Mouse (Mus musculus) liver, embryonic 13.5 days (tissue): Measurements from ENCODE around the gene Chaf1a. TPM values are rescaled to one million over a fixed set of nuclear protein-coding genes. Genes with fewer than 3 reads are reported as not detected.
A peak's percentile ranks its signal among the peaks of the same experiment; 100 is the strongest.

Experiments used
- ATAC-seq: fragments of 200-750 bp; cut with Nextera tagmentation; 2 replicates; pipeline ENCODE4 v1.8.0; 2017; ENCODE audit warnings: low read depth, mild to moderate bottlenecking, moderate number of reproducible peaks, moderate library complexity
- DNase-seq: peaks from one replicate; pipeline ENCODE4 v3.0.0; 2022
- H3K27ac ChIP-seq: fragments of 300-500 bp; sonication (generic); 2 replicates; pipeline ENCODE4 v1.5.1; 2015; ENCODE audit warnings: moderate library complexity, mild to moderate bottlenecking, inconsistent platforms
- H3K27me3 ChIP-seq: fragments of 300-500 bp; sonication (generic); 2 replicates; pipeline ENCODE4 v1.6.1; 2015; ENCODE audit warnings: mild to moderate bottlenecking, inconsistent platforms
- H3K36me3 ChIP-seq: fragments of 300-500 bp; sonication (generic); 2 replicates; pipeline ENCODE4 v1.6.1; 2015; ENCODE audit warnings: mild to moderate bottlenecking, inconsistent platforms
- H3K4me1 ChIP-seq: fragments of 300-500 bp; sonication (generic); replicated peaks from 2 replicates; pipeline ENCODE4 v1.6.1; 2015; ENCODE audit warnings: inconsistent platforms
- H3K4me2 ChIP-seq: fragments of 300-500 bp; sonication (generic); 2 replicates; pipeline ENCODE4 v1.6.1; 2015; ENCODE audit warnings: inconsistent platforms, mild to moderate bottlenecking, moderate library complexity
- H3K4me3 ChIP-seq: fragments of 300-500 bp; sonication (generic); replicated peaks from 2 replicates; pipeline ENCODE4 v1.5.1; 2015; ENCODE audit warnings: mild to moderate bottlenecking, inconsistent platforms
- H3K9ac ChIP-seq: fragments of 300-500 bp; sonication (generic); 2 replicates; pipeline ENCODE4 v1.6.1; 2015; ENCODE audit warnings: mild to moderate bottlenecking, inconsistent platforms
- H3K9me3 ChIP-seq: fragments of 300-500 bp; sonication (generic); replicated peaks from 2 replicates; pipeline ENCODE4 v1.6.1; 2016; ENCODE audit warnings: inconsistent platforms
- WGBS: fragments of 180-500 bp; shearing (Covaris S2); methylation state at CpG from one replicate; pipeline ENCODE4 v1.1.7; 2015; ENCODE audit not compliant: insufficient replicate concordance; 5-methylcytosine and 5-hydroxymethylcytosine counted together
- polyA plus RNA-seq: library from polyadenylated mRNA; unstranded; fragments of >200 nt; fragmentation: Nextera tagmentation; extraction: Ambion mirVana; gene quantifications from 2 replicates; pipeline ENCODE4 v1.2.1, GENCODE M21; 2015

The Chaf1a gene
- 19.8 and 27.1 TPM in 2 replicates for polyA plus RNA-seq

DNA sequence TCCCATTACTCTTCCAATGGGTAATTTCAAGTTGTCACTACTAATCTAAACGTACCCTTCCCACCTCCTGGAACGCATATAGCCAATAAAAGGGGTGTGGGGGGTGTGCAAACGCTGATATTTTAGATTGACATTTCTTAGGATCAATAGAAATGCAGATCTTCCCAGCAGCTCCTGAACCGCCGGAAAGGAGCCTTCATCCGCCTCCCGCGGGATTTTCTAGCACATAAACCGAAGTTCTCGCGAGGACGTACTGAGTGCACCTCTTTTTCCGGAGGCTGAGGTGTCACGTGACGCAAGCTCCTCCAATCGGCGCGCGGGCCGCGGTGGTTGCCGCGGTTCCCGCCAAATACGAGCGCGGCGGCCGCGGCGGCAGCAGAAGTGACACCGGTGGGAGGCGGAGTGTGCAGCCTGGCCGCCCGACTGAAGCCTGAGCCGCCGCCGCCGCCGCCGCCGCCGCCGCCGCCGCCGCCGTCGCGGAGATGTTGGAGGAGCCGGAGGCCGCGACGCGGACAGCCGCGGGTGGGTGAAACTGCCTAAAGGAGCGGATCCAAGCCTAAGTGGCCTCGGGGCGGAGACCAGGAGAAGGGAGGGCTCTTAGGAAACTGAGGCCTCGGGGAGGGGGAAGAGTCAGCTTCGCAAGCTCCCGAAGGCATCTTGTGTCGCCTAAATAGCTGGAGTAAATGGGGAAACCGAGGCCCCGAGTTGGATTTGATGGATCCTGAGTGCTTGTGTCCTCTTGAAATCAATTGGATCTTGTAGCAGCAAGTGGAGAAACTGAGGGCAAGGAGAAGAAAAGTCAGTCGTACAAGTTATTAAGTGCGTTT, at the start of gene Chaf1a:
Gene Chaf1a, plus strand, starts transcription at position 410 of the 827 bp plus-strand sequence.
- peaks cover 43% of the 10 kb centered on the region for H3K4me1 ChIP-seq
- peak; percentile 78 for ATAC-seq
- H3K9ac ChIP-seq = peak within 1 kb of the TSS; percentile 91
- peaks cover 27% of the 10 kb centered on the region for H3K36me3 ChIP-seq
- H3K4me2 ChIP-seq = peak within 1 kb of the TSS; percentile 92
- DNase-seq = peak; percentile 97
- under 1% methylated on average over 68 of the region's 68 CpGs for WGBS
- H3K4me3 ChIP-seq = peak within 1 kb of the TSS; percentile 86
- H3K9me3 ChIP-seq = no peaks in the 10 kb centered on the region
- peak within 1 kb of the TSS; percentile 90 for H3K27ac ChIP-seq
- no peaks in the 10 kb centered on the region for H3K27me3 ChIP-seq

DNA sequence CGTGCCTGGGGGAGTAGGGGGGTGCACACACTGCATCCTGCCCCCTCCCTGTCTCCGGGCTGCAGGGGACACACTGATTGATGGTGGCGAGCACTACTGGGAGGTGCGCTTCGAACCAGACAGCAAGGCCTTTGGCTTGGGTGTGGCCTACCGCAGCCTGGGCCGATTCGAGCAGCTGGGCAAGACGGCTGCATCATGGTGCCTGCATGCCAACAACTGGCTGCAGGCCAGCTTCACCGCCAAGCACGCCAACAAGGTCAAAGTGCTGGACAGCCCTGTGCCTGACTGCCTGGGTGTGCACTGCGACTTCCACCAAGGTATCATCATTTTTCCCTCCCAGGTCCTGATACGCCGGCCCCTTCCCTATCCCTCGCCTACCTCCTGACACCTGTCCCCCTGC, 44.2 kb upstream of the Chaf1a start:
- Histone ChIP-seq H3K4me2 (no peak overlapping the region), H3K4me1 (peaks cover 8% of the 10 kb centered on the region; the same call in 1 of the 2 replicates), H3K27me3 (peaks cover 10% of the 10 kb centered on the region), H3K9me3 (no peaks in the 10 kb centered on the region), H3K4me3 (no peak overlapping the region), H3K9ac (no peak overlapping the region), H3K27ac (no peak overlapping the region), H3K36me3 (no peaks in the 10 kb centered on the region)
- DNase-seq (no peak), ATAC-seq (no peak)
- WGBS = 68% methylated on average over 15 of the region's 15 CpGs

DNA sequence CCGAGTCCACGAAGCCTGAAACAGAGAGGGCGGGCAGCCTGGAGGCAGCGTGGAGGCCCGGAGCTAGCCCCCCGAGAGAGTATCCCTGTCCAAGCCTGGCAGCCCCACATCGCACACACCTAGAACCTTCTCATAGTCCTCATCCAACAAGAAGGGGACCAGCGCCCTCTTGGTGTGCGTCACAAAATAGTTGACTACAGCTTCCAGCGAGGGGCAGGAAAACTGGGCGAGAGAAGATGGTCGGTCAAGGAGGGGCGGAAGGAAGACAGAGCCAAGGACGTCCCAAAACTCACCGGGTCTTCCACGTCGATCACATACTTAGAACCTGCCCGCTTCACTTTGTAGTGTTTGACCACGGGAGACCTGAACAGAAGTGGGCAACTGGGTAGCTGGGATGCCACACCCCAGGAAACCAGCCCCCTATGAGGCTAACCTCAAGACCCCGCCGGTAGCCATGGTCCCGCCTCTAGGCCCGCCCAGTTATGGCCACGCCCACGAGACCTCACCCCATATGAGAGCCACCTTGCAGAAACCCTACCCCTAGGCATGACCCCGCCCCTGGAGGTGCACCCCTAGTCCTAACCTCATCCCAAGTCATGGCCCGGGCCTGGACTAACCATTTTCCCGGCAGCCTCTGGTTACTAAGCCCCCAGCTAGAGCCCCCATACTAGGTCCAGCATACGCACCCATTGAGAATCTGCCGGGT, 40.3 kb upstream of the Chaf1a start:
- ATAC-seq (peak; percentile 29; the same call in 1 of the 2 replicates), DNase-seq (no peak)
- H3K36me3 ChIP-seq = no peaks in the 10 kb centered on the region
- H3K4me2 ChIP-seq = peak overlapping the region; percentile 34; the same call in 1 of the 2 replicates
- no peaks in the 10 kb centered on the region for H3K9me3 ChIP-seq
- H3K4me3 ChIP-seq = no peak overlapping the region
- 9% methylated on average over 30 of the region's 30 CpGs for WGBS
- H3K27ac ChIP-seq = no peak overlapping the region
- peaks cover 8% of the 10 kb centered on the region; the same call in 1 of the 2 replicates for H3K4me1 ChIP-seq
- H3K27me3 ChIP-seq = peaks cover 23% of the 10 kb centered on the region
- no peak overlapping the region for H3K9ac ChIP-seq

DNA sequence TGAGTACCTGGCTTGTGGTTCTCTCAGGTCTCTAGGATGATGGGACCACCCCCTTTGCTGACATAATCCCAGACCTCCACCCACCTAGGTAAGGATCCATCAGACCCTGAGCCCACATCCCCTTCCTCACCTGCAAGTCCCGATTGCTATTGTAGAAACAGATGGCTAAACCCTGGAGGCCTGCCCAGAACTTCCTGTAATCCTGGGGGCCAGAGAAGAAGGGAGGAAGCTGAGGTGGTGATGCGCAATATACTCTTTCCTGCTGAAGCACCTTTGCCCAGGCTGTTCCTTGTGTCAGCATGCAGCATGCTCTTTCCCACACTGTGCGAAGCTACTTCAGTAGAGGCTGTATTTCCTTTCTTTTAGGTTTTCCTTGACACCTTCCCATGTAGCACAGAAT, 37.2 kb upstream of the Chaf1a start:
- Histone ChIP-seq H3K4me3 (no peak overlapping the region), H3K27ac (no peak overlapping the region), H3K9ac (no peak overlapping the region), H3K4me1 (peaks cover 25% of the 10 kb centered on the region), H3K9me3 (no peaks in the 10 kb centered on the region), H3K4me2 (no peak overlapping the region), H3K36me3 (no peaks in the 10 kb centered on the region), H3K27me3 (peaks cover 28% of the 10 kb centered on the region)
- 44% methylated on average over 3 of the region's 3 CpGs for WGBS
- no peak for ATAC-seq
- DNase-seq = no peak

DNA sequence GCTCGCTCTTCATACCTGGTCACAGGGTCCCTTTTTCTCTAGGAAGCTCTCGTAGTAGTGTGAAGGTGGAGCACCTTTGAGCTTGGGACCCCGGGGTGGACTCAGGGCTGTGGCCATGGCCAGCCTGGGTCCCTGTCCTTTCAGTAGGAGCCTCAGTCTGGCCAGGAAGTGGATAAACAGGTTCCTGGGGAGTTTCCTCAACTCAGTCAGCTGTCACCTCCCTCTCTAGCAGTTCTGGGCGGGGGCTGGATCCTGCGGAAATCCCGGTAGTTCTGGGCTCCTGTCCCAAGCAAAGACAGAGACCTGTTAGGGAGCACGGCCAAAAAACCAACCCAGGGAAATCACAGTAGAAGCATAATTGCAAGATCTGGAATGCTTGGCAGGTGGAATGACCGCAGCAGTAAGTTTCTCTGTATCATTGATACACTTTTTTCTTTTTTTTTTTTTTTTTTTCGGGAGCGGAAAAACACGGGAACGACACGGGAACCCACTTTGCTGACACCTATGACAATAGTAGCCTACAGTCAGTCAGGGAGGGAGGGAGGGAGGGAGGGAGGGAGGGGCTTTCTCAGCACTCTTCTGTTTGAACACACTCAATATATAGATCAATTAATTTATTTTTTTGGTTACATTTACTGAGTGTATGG, 34.7 kb upstream of the Chaf1a start, which contains the start of the genes Stap2 and Mpnd:
Gene Stap2, minus strand, starts transcription at position 170 of the 647 bp plus-strand sequence.
Gene Mpnd, plus strand, starts transcription at position 297 of the 647 bp plus-strand sequence.
- Histone ChIP-seq H3K4me3 (no peak within 1 kb of the TSS), H3K36me3 (no peaks in the 10 kb centered on the region), H3K27ac (no peak within 1 kb of the TSS; the same call in 1 of the 2 replicates), H3K27me3 (peaks cover 25% of the 10 kb centered on the region), H3K4me1 (peaks cover 38% of the 10 kb centered on the region), H3K4me2 (0 out of 2 replicates have a peak within 1 kb of the TSS, but pooled peaks have one; percentile 11), H3K9ac (no peak within 1 kb of the TSS), H3K9me3 (no peaks in the 10 kb centered on the region)
- ATAC-seq = no peak
- no peak for DNase-seq
- 19% methylated on average over 13 of the region's 13 CpGs for WGBS

DNA sequence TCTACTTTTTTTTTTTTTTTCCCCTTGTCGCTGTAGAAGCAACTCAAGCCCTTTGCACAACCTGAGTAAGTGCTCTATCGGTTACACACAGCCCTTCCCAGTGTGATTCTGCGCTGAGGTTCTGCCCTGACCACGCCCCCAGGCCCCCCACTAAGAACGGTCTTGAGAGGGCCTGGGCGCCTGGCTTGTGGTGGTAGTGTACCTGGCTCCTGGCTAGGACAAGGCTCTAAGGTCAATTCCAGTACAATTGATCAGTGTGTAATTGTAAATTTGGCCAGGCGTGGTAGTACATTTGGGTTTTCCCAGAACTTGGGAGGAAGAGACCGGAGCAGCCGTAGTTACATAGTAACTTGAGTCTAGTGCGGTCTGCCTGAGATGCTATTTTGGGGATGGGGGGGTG, 33.3 kb upstream of the Chaf1a start:
- Histone ChIP-seq H3K36me3 (no peaks in the 10 kb centered on the region), H3K4me1 (peaks cover 42% of the 10 kb centered on the region), H3K27ac (peak overlapping the region; percentile 74), H3K27me3 (peaks cover 18% of the 10 kb centered on the region), H3K9ac (no peak overlapping the region), H3K4me3 (no peak overlapping the region), H3K4me2 (no peak overlapping the region), H3K9me3 (no peaks in the 10 kb centered on the region)
- DNase-seq (no peak), ATAC-seq (no peak)
- WGBS = 60% methylated on average over 10 of the region's 10 CpGs

DNA sequence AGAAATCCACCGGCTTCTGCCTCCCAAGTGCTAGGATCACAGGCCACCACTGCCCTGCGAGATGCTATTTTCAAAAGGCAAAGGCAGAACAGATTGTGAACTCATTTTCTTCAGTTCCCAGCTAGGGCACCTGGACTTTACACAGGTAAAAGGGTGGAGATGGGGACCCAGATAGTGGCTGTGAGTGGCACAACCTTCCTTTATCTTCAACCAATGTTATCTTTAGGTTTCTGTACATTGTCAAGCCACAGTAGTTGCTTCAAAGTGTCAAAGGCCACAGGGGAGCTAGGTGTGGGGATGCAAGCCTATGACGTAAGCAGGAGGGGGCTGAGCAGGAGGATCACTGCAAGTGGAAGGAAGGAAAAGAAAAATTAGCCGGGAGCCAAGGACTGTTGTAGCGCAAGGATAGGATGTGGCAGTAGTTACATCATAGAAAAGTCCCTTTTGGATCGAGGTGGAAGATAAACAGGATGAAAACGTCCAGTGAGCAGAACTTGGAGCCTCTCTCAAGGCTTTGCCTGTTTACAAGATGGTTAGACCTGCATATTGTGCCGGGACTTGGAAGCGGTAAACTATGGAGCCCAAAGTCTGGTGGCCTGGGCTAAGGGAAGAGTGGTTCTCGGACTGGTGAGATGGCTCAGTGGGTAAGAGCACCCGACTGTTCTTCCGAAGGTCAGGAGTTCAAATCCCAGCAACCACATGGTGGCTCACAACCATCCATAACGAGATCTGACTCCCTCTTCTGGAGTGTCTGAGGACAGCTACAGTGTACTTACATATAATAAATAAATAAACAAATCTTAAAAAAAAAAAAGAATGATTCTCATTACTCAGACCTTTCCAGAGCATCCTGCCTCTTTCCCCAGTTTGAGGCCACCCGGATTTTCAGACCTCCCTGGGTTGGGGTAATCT, 32.5 kb upstream of the Chaf1a start:
- no peak for DNase-seq
- Histone ChIP-seq H3K9ac (no peak overlapping the region), H3K4me3 (peak overlapping the region; percentile 77; the same call in 1 of the 2 replicates)

DNA sequence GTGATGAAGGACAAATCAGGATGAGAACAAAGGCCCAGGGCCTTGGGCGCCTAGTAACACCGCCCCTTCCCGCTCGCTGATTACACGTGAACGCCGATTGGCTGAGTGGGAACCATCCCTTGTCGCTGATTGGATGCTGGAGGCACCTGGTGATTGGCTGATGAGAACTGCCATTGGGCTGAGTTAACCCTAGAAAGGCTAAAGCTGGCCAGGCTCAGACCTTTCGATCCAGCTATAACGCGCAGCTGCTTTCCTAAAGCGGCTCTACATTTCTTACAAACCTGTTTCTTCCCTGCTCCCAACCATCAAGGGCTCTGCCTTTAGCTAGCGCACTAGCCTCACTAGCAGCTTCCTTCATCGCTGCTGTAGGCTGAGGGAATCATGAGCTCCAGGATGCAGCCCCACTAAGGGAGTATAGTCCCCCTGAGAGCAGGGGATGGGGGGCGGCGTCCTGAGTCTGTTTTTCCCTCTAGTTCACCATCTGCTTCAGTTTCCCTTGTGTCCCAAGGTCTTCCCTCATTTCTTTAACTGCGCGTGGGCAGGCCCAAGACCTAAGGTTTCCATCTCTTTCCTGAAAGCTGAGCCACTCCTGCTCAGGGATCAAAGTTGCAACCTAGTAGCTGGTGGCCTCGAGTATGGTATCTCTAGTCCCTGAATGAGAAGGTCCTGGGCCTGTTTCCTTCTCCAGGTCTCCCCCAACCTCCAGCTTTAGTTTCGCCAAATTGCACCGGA, 31.7 kb upstream of the Chaf1a start:
- Histone ChIP-seq H3K4me1 (peaks cover 42% of the 10 kb centered on the region), H3K36me3 (0 out of 2 replicates have a peak, but pooled peaks cover 4% of the 10 kb centered on the region), H3K9me3 (no peaks in the 10 kb centered on the region), H3K4me2 (peak overlapping the region; percentile 97), H3K4me3 (peak overlapping the region; percentile 77), H3K9ac (peak overlapping the region; percentile 75), H3K27me3 (peaks cover 8% of the 10 kb centered on the region), H3K27ac (peak overlapping the region; percentile 81)
- ATAC-seq = peak; percentile 83
- WGBS = under 1% methylated on average over 21 of the region's 21 CpGs
- peak; percentile 87 for DNase-seq

More for the DNA sequence above, 32.5 kb upstream of the Chaf1a start:
- Histone ChIP-seq H3K36me3 (no peaks in the 10 kb centered on the region), H3K9me3 (no peaks in the 10 kb centered on the region), H3K27ac (peak overlapping the region; percentile 74), H3K4me1 (peaks cover 42% of the 10 kb centered on the region), H3K4me2 (peak overlapping the region; percentile 97), H3K27me3 (peaks cover 16% of the 10 kb centered on the region)
- 38% methylated on average over 14 of the region's 14 CpGs for WGBS
- 0 out of 2 replicates have a peak, but pooled peaks have one; percentile 0 for ATAC-seq

DNA sequence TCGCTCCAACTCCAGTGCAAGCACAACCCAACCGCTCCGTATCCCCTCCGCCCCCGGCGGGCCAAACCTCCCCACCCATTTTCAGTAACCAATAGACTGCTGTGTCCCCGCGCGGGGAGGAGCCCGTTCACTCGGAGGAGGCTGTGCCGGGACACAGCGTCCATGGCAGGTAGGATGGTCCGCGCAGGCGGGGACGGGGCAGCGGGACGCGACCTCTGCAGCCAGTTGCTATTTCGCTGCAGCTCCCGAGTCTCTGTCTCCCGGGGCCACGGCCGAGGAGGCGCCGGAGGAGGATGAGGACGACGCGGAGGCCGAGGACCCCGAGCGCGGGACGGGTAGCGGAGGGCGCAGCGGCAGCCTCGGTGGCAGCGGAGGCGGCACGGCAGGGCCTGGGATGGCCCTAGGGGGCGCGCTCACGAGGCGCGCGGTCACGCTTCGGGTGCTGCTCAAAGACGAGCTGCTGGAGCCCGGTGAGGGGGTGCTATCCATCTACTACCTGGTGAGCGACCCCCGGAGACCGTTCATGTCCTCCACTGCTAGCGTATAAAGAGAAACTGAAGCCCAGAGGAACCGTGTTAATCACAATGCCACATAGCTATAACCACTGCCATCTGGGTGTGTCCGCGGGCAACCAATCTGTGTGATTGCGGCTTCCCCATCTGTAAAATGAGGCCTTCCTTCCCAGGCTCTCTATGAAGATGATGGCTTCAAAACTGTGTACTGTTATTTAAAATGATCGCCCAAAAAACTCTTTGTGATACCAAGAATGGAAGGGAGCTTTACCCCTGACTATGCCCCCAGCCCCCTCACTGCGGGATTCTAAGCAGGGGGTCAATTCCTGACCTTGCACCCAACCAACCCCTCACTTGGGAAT, 30.9 kb upstream of the Chaf1a start:
- H3K27me3 ChIP-seq = peaks cover 8% of the 10 kb centered on the region
- H3K4me1 ChIP-seq = peaks cover 42% of the 10 kb centered on the region
- DNase-seq = peak; percentile 89
- peak overlapping the region; percentile 75 for H3K9ac ChIP-seq
- no peaks in the 10 kb centered on the region for H3K9me3 ChIP-seq
- H3K4me3 ChIP-seq = peak overlapping the region; percentile 77
- peak overlapping the region; percentile 97 for H3K4me2 ChIP-seq
- H3K36me3 ChIP-seq = 0 out of 2 replicates have a peak, but pooled peaks cover 6% of the 10 kb centered on the region
- WGBS = 1% methylated on average over 62 of the region's 62 CpGs
- peak; percentile 90 for ATAC-seq
- peak overlapping the region; percentile 81 for H3K27ac ChIP-seq
